ENCODE assay signal across 19 mouse cellular contexts in genomic region chr6:6706729-6707128, GRCm38 (mm10).
DNase-seq lines count a peak whose midpoint lies in the region; ATAC-seq lines count a peak whose summit lies in the region.
"Had no signal": no experiment of that assay in that cellular context is flagged by ENCODE, and none has a peak within 500 bp of the region (broad histone marks: within the 10 kb centered on the region; RNA-seq: fewer than 3 reads in every experiment).

No protein-coding gene starts in this region.

- no peaks in the 10 kb centered on the region for H3K9me3 ChIP-seq in heart, embryonic 11.5 days (replicated peaks; ENCODE audit: control insufficient read depth, low read length)
- H3K9me3 ChIP-seq: embryonic facial prominence, embryonic 12.5 days; G1E; hindbrain, embryonic 15.5 days; limb, embryonic 13.5 days had no signal

- peak; percentile 92 for DNase-seq in heart, adult 11 months
- peak; percentile 81 for DNase-seq in 3134 (ENCODE audit: extremely low read depth, insufficient read length, low spot score)
- peak; percentile 51 for DNase-seq in NIH3T3 (ENCODE audit: low read depth)
- DNase-seq in layer of hippocampus, adult 9-11 months, result peak; percentile 23
- DNase-seq in left cerebral cortex, postnatal 36 days (ENCODE audit: low spot score in 2 of 2), result no peak
- DNase-seq: adrenal gland, adult 2 months; cerebellum, adult 11 months; kidney, adult 11 months; kidney, postnatal 10 days; right cerebral cortex, adult 18-20 months; thymus, adult 18-20 months had no signal

- H3K27ac ChIP-seq in heart, embryonic 11.5 days (ENCODE audit: low read depth, low read length), result no peak overlapping the region
- H3K27ac ChIP-seq: embryonic facial prominence, embryonic 12.5 days; hindbrain, embryonic 15.5 days; limb, embryonic 13.5 days; liver, embryonic 14.5 days had no signal

- no peak overlapping the region for H3K9ac ChIP-seq in heart, embryonic 11.5 days (ENCODE audit: low read depth, low read length)
- H3K9ac ChIP-seq: embryonic facial prominence, embryonic 12.5 days; hindbrain, embryonic 15.5 days; limb, embryonic 13.5 days; liver, embryonic 14.5 days had no signal

- ATAC-seq in heart, embryonic 11.5 days (replicated peaks; ENCODE audit: insufficient number of reproducible peaks, low FRiP score, low TSS enrichment), result no peak
- no peak for ATAC-seq in megakaryocyte-erythroid progenitor cell, adult 5-6 weeks (replicated peaks; ENCODE audit: low FRiP score, low TSS enrichment, poor library complexity, severe bottlenecking)
- ATAC-seq: lung, postnatal 0 days had no signal

- H3K27me3 ChIP-seq in heart, embryonic 11.5 days (ENCODE audit: control insufficient read depth, insufficient read depth, low read length), result no peaks in the 10 kb centered on the region
- H3K27me3 ChIP-seq: embryonic facial prominence, embryonic 12.5 days; hindbrain, embryonic 15.5 days; limb, embryonic 13.5 days had no signal

- H3K4me3 ChIP-seq in heart, embryonic 11.5 days (ENCODE audit: low read depth, low read length), result no peak overlapping the region
- H3K4me3 ChIP-seq: embryonic facial prominence, embryonic 12.5 days; hindbrain, embryonic 15.5 days; limb, embryonic 13.5 days had no signal

- H3K4me2 ChIP-seq in heart, embryonic 11.5 days, result no peak overlapping the region
- H3K4me2 ChIP-seq: embryonic facial prominence, embryonic 12.5 days; hindbrain, embryonic 15.5 days; limb, embryonic 13.5 days had no signal

- intact Hi-C loops in left cerebral cortex, postnatal 36 days (cut with DNase I), result no loop called here

- no peaks in the 10 kb centered on the region for H3K36me3 ChIP-seq in heart, embryonic 11.5 days (ENCODE audit: control insufficient read depth, insufficient read depth, low read length)
- H3K36me3 ChIP-seq: embryonic facial prominence, embryonic 12.5 days; G1E; hindbrain, embryonic 15.5 days; limb, embryonic 13.5 days had no signal

- 81% methylated on average over 4 of the region's 4 CpGs for WGBS in heart, embryonic 11.5 days (ENCODE audit: insufficient replicate concordance)

- no peaks in the 10 kb centered on the region for H3K4me1 ChIP-seq in heart, embryonic 11.5 days (ENCODE audit: control insufficient read depth, insufficient read depth, low read length)
- H3K4me1 ChIP-seq: embryonic facial prominence, embryonic 12.5 days; hindbrain, embryonic 15.5 days; limb, embryonic 13.5 days had no signal

Comparison
In these comparisons a context has a peak if more than half of its experiments do, and no peak if none do; other contexts are left out.
1. DNase-seq: peak in heart, adult 11 months (single experiment), 3134 (single experiment), NIH3T3 (single experiment) and layer of hippocampus, adult 9-11 months (single experiment); none in left cerebral cortex, postnatal 36 days (0 of 2).